Mouse (Mus musculus): ENCODE measurements at regions not wholly inside any gene's neighbourhood (a gene's known extent, or its start where the extent isn't known, plus 50 kb on each side); places are given as distances from the start of the nearest gene placed in this dataset.

DNA sequence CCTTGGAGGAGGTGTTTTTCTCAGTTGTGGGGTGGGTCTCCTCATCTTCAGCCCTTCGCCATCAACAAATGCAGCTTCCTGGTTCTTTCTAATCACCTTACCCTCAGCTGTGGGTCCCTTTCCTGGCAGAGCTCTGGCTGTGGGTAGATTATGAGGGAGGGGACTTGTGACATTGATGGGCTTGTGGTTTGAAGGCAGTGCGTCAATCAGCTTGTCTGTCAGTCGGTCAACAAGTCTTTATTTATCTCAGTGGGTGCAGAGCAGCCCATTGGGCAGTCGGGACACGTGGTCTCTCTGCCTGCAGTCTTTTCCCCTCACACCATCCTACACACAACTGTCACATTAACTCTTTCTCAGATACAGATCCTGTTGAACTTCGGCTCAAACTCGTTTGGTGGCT, 125.2 kb downstream of the 4930564D02Rik start:
- H3K27ac ChIP-seq (ENCODE audit: insufficient read depth, low read depth, low read length, poor library complexity, severe bottlenecking): no peak overlapping the region
- no peak overlapping the region for H3K4me3 ChIP-seq (ENCODE audit: insufficient read depth in 1 of 2, low read depth in 1 of 2, low read length in 2 of 2, poor library complexity in 1 of 2, severe bottlenecking in 1 of 2)
- H3K36me3 ChIP-seq (ENCODE audit: control insufficient read depth, insufficient read depth, low read length, poor library complexity, severe bottlenecking): no peaks in the 10 kb centered on the region
- in situ Hi-C loops (cut with MboI; ENCODE audit: low sequenced_read_pairs in 2 of 2, unreplicated experiment in 2 of 2): no loop called here
- H3K9ac ChIP-seq (ENCODE audit: insufficient read depth, low read depth, low read length, poor library complexity, severe bottlenecking): no peak overlapping the region
- no peak for DNase-seq (ENCODE audit: low read depth, low spot score)
- TF ChIP-seq CHD2 (IDR thresholded peaks at IDR 0.05; ENCODE audit: low read depth, low read length) (no peak), ZNF384 (IDR thresholded peaks at IDR 0.05; ENCODE audit: low read depth, low read length) (no peak), HCFC1 (IDR thresholded peaks at IDR 0.05; ENCODE audit: borderline replicate concordance, insufficient read depth, low read length) (no peak), ZC3H11A (IDR thresholded peaks at IDR 0.05; ENCODE audit: borderline replicate concordance, low read depth, low read length) (no peak), MAFK (IDR thresholded peaks at IDR 0.05; ENCODE audit: insufficient read depth, low read depth, low read length) (no peak)
- no peaks in the 10 kb centered on the region for H3K9me3 ChIP-seq (ENCODE audit: control insufficient read depth, insufficient read depth, low read depth, low read length)
- H3K4me1 ChIP-seq (ENCODE audit: control insufficient read depth in 2 of 2, insufficient read depth in 2 of 2, low read length in 2 of 2, poor library complexity in 1 of 2): no peaks in the 10 kb centered on the region

DNA sequence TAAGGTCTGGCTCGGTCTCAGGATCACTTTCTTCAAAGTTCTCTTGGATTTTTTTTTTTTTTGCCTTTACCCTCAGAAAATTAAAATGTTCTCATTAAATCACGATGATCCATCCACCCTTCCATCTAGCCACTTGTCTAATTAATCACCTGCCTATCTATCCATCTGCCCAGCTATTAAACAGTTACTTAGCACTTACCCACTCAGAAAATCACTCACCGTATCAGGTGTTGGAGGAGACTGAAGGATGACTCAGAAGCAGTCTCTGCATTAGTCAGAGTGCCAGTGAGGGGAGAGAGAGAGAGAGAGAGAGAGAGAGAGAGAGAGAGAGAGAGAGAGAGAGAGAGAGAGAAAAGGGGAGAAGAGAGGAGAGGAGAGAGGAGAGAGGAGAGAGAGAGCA, 134.1 kb downstream of the 4930564D02Rik start:
- no peak overlapping the region for H3K27ac ChIP-seq (ENCODE audit: insufficient read depth, low read depth, low read length, poor library complexity, severe bottlenecking)
- no peaks in the 10 kb centered on the region for H3K36me3 ChIP-seq (ENCODE audit: control insufficient read depth, insufficient read depth, low read length, poor library complexity, severe bottlenecking)
- TF ChIP-seq ZC3H11A (IDR thresholded peaks at IDR 0.05; ENCODE audit: borderline replicate concordance, low read depth, low read length) (no peak), HCFC1 (IDR thresholded peaks at IDR 0.05; ENCODE audit: borderline replicate concordance, insufficient read depth, low read length) (no peak), MAFK (IDR thresholded peaks at IDR 0.05; ENCODE audit: insufficient read depth, low read depth, low read length) (no peak), ZNF384 (IDR thresholded peaks at IDR 0.05; ENCODE audit: low read depth, low read length) (no peak), CHD2 (IDR thresholded peaks at IDR 0.05; ENCODE audit: low read depth, low read length) (no peak)
- H3K4me1 ChIP-seq (ENCODE audit: control insufficient read depth in 2 of 2, insufficient read depth in 2 of 2, low read length in 2 of 2, poor library complexity in 1 of 2): no peaks in the 10 kb centered on the region
- H3K4me3 ChIP-seq (ENCODE audit: insufficient read depth in 1 of 2, low read depth in 1 of 2, low read length in 2 of 2, poor library complexity in 1 of 2, severe bottlenecking in 1 of 2): no peak overlapping the region
- in situ Hi-C loops (cut with MboI; ENCODE audit: low sequenced_read_pairs in 2 of 2, unreplicated experiment in 2 of 2): no loop called here
- H3K9me3 ChIP-seq (ENCODE audit: control insufficient read depth, insufficient read depth, low read depth, low read length): no peaks in the 10 kb centered on the region
- DNase-seq (ENCODE audit: low read depth, low spot score): no peak
- no peak overlapping the region for H3K9ac ChIP-seq (ENCODE audit: insufficient read depth, low read depth, low read length, poor library complexity, severe bottlenecking)

DNA sequence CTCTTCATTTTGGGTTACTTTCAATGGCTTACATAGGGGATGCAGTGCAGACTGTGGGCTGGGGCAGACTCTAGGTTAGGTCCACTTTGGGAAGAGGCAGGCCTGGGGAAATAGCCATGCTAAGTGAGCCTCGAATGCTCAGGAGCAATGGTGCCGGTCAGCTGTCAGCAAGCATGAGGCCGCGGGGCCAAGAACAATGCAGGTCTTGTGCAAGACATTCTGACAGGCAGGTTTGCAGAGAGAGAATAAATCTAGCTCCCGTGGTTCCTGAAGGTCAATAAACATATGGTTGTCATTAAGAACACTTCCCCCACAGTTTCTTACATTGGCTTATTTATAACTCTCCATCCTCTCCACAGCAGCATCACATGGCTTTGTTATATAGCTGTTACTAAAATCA, 142.5 kb downstream of the 4930564D02Rik start:
- no peak for DNase-seq (ENCODE audit: low read depth, low spot score)
- no peaks in the 10 kb centered on the region for H3K9me3 ChIP-seq (ENCODE audit: control insufficient read depth, insufficient read depth, low read depth, low read length)
- in situ Hi-C loops (cut with MboI; ENCODE audit: low sequenced_read_pairs in 2 of 2, unreplicated experiment in 2 of 2): no loop called here
- H3K4me1 ChIP-seq (ENCODE audit: control insufficient read depth in 2 of 2, insufficient read depth in 2 of 2, low read length in 2 of 2, poor library complexity in 1 of 2): no peaks in the 10 kb centered on the region
- TF ChIP-seq MAFK (IDR thresholded peaks at IDR 0.05; ENCODE audit: insufficient read depth, low read depth, low read length) (no peak), ZNF384 (IDR thresholded peaks at IDR 0.05; ENCODE audit: low read depth, low read length) (no peak), HCFC1 (IDR thresholded peaks at IDR 0.05; ENCODE audit: borderline replicate concordance, insufficient read depth, low read length) (no peak), CHD2 (IDR thresholded peaks at IDR 0.05; ENCODE audit: low read depth, low read length) (no peak), ZC3H11A (IDR thresholded peaks at IDR 0.05; ENCODE audit: borderline replicate concordance, low read depth, low read length) (no peak)
- no peaks in the 10 kb centered on the region for H3K36me3 ChIP-seq (ENCODE audit: control insufficient read depth, insufficient read depth, low read length, poor library complexity, severe bottlenecking)
- no peak overlapping the region for H3K27ac ChIP-seq (ENCODE audit: insufficient read depth, low read depth, low read length, poor library complexity, severe bottlenecking)
- no peak overlapping the region for H3K4me3 ChIP-seq (ENCODE audit: insufficient read depth in 1 of 2, low read depth in 1 of 2, low read length in 2 of 2, poor library complexity in 1 of 2, severe bottlenecking in 1 of 2)
- no peak overlapping the region for H3K9ac ChIP-seq (ENCODE audit: insufficient read depth, low read depth, low read length, poor library complexity, severe bottlenecking)

DNA sequence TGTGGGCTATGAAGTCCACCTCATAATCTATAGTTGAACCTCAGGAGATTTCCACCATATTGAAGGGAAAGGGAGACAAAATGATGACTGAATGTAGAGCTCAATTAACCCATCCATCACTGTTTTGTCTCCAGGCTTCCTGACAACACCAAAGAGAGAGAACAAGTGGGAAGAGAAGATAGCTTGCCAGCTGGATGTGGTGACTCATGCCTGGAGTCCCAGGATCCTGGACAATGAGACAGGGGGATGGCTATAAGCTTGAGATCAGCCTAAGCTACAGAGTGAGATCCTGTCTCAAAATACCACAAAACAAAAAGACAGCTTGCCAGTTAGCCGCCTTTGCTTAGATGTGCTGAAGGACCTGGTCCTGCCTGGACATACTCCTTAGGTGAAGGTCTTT, 144.4 kb downstream of the 4930564D02Rik start:
- Histone ChIP-seq H3K9me3 (ENCODE audit: control insufficient read depth, insufficient read depth, low read depth, low read length) (no peaks in the 10 kb centered on the region), H3K9ac (ENCODE audit: insufficient read depth, low read depth, low read length, poor library complexity, severe bottlenecking) (no peak overlapping the region), H3K4me3 (ENCODE audit: insufficient read depth in 1 of 2, low read depth in 1 of 2, low read length in 2 of 2, poor library complexity in 1 of 2, severe bottlenecking in 1 of 2) (no peak overlapping the region), H3K4me1 (ENCODE audit: control insufficient read depth in 2 of 2, insufficient read depth in 2 of 2, low read length in 2 of 2, poor library complexity in 1 of 2) (no peaks in the 10 kb centered on the region), H3K36me3 (ENCODE audit: control insufficient read depth, insufficient read depth, low read length, poor library complexity, severe bottlenecking) (no peaks in the 10 kb centered on the region), H3K27ac (ENCODE audit: insufficient read depth, low read depth, low read length, poor library complexity, severe bottlenecking) (no peak overlapping the region)
- no peak for DNase-seq (ENCODE audit: low read depth, low spot score)
- TF ChIP-seq ZNF384 (IDR thresholded peaks at IDR 0.05; ENCODE audit: low read depth, low read length) (no peak), ZC3H11A (IDR thresholded peaks at IDR 0.05; ENCODE audit: borderline replicate concordance, low read depth, low read length) (no peak), HCFC1 (IDR thresholded peaks at IDR 0.05; ENCODE audit: borderline replicate concordance, insufficient read depth, low read length) (no peak), CHD2 (IDR thresholded peaks at IDR 0.05; ENCODE audit: low read depth, low read length) (no peak), MAFK (IDR thresholded peaks at IDR 0.05; ENCODE audit: insufficient read depth, low read depth, low read length) (no peak)
- in situ Hi-C loops (cut with MboI; ENCODE audit: low sequenced_read_pairs in 2 of 2, unreplicated experiment in 2 of 2): no loop called here

DNA sequence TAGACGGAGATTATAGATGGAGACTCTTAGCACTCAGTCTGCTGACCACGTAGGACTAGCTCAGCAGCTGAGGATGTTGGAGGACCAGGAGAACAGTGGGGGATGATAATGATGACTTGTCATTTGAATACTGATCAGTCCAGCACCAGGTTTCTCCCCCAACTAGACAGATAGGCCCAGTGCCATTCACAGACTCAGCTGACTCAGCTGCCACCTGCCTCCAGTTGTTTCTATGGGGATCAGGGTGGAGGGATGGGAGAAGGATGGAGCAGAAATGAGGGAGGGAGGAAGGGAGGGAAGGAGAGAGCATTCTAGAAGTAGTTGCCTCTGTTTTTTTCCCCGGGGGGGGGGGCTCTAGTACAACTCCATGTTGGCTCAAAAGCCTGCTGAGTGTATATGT, 145.1 kb downstream of the 4930564D02Rik start:
- no peaks in the 10 kb centered on the region for H3K36me3 ChIP-seq (ENCODE audit: control insufficient read depth, insufficient read depth, low read length, poor library complexity, severe bottlenecking)
- H3K4me1 ChIP-seq (ENCODE audit: control insufficient read depth in 2 of 2, insufficient read depth in 2 of 2, low read length in 2 of 2, poor library complexity in 1 of 2): no peaks in the 10 kb centered on the region
- DNase-seq (ENCODE audit: low read depth, low spot score): no peak
- H3K4me3 ChIP-seq (ENCODE audit: insufficient read depth in 1 of 2, low read depth in 1 of 2, low read length in 2 of 2, poor library complexity in 1 of 2, severe bottlenecking in 1 of 2): no peak overlapping the region
- TF ChIP-seq CHD2 (IDR thresholded peaks at IDR 0.05; ENCODE audit: low read depth, low read length) (no peak), HCFC1 (IDR thresholded peaks at IDR 0.05; ENCODE audit: borderline replicate concordance, insufficient read depth, low read length) (no peak), ZC3H11A (IDR thresholded peaks at IDR 0.05; ENCODE audit: borderline replicate concordance, low read depth, low read length) (no peak), MAFK (IDR thresholded peaks at IDR 0.05; ENCODE audit: insufficient read depth, low read depth, low read length) (no peak), ZNF384 (IDR thresholded peaks at IDR 0.05; ENCODE audit: low read depth, low read length) (no peak)
- in situ Hi-C loops (cut with MboI; ENCODE audit: low sequenced_read_pairs in 2 of 2, unreplicated experiment in 2 of 2): no loop called here
- H3K9me3 ChIP-seq (ENCODE audit: control insufficient read depth, insufficient read depth, low read depth, low read length): no peaks in the 10 kb centered on the region
- no peak overlapping the region for H3K27ac ChIP-seq (ENCODE audit: insufficient read depth, low read depth, low read length, poor library complexity, severe bottlenecking)
- no peak overlapping the region for H3K9ac ChIP-seq (ENCODE audit: insufficient read depth, low read depth, low read length, poor library complexity, severe bottlenecking)
